In genomic region chr5:123155425-123155824, GRCm38 (mm10) we compare ENCODE assay signal across 9 mouse cellular contexts. TPM values are rescaled to one million over a fixed set of nuclear protein-coding genes. Genes with fewer than 3 reads are reported as not detected.
A peak's percentile ranks its signal among the peaks of the same experiment; 100 is the strongest.
DNase-seq lines count a peak whose midpoint lies in the region; ATAC-seq and TF ChIP-seq lines count a peak whose summit lies in the region.
"Had no signal": no experiment of that assay in that cellular context is flagged by ENCODE, and none has a peak within 500 bp of the region (broad histone marks: within the 10 kb centered on the region; RNA-seq: fewer than 3 reads in every experiment).

No protein-coding gene starts in this region.

- no peak overlapping the region for H3K9ac ChIP-seq in embryonic facial prominence, embryonic 14.5 days (ENCODE audit: low read depth, low read length)
- no peak overlapping the region for H3K9ac ChIP-seq in hindbrain, postnatal 0 days (replicated peaks; ENCODE audit: low read length)
- no peak overlapping the region for H3K9ac ChIP-seq in lung, embryonic 14.5 days

- no peaks in the 10 kb centered on the region for H3K27me3 ChIP-seq in embryonic facial prominence, embryonic 14.5 days (replicated peaks; ENCODE audit: control insufficient read depth, insufficient read depth, low read length)
- no peaks in the 10 kb centered on the region for H3K27me3 ChIP-seq in hindbrain, postnatal 0 days (ENCODE audit: insufficient read depth, low read length)
- H3K27me3 ChIP-seq in lung, embryonic 14.5 days (ENCODE audit: insufficient read depth, low read length): no peaks in the 10 kb centered on the region

- peak; percentile 84 for TF ChIP-seq CTCF in hindbrain, postnatal 0 days (IDR thresholded peaks at IDR 0.05; ENCODE audit: low read depth)
- TF ChIP-seq CTCF in lung, embryonic 14.5 days (IDR thresholded peaks at IDR 0.05; ENCODE audit: low read depth): peak; percentile 78

- WGBS in embryonic facial prominence, embryonic 14.5 days: 43% methylated on average over 6 of the region's 7 CpGs
- WGBS in hindbrain, postnatal 0 days: 54% methylated on average over 7 of the region's 7 CpGs
- WGBS in lung, embryonic 14.5 days: 33% methylated on average over 7 of the region's 7 CpGs

- H3K4me2 ChIP-seq in embryonic facial prominence, embryonic 14.5 days (ENCODE audit: low read depth, low read length): no peak overlapping the region
- no peak overlapping the region for H3K4me2 ChIP-seq in hindbrain, postnatal 0 days (ENCODE audit: low read depth, low read length)
- H3K4me2 ChIP-seq in lung, embryonic 14.5 days: no peak overlapping the region

- no peak overlapping the region for H3K27ac ChIP-seq in embryonic facial prominence, embryonic 14.5 days (replicated peaks; ENCODE audit: low read depth, low read length)
- H3K27ac ChIP-seq in hindbrain, postnatal 0 days: no peak overlapping the region
- no peak overlapping the region for H3K27ac ChIP-seq in lung, embryonic 14.5 days (ENCODE audit: low read depth)

- DNase-seq in urinary bladder, postnatal 25 days (ENCODE audit: low spot score): peak; percentile 48
- no peak for DNase-seq in urinary bladder, adult 18-20 months (ENCODE audit: low spot score in 2 of 2)
- peak; percentile 63 for DNase-seq in adrenal gland, postnatal 25 days
- DNase-seq in embryonic facial prominence, embryonic 14.5 days (ENCODE audit: low spot score): peak; percentile 84
- DNase-seq in hindbrain, postnatal 0 days (ENCODE audit: low spot score): peak; percentile 82
- DNase-seq in lung, embryonic 14.5 days: peak; percentile 87
- peak; percentile 73 for DNase-seq in skeletal muscle tissue, adult 2 months (ENCODE audit: low read depth, low spot score)
- DNase-seq in right cerebral cortex, postnatal 14 days: no peak

- no peaks in the 10 kb centered on the region for H3K9me3 ChIP-seq in embryonic facial prominence, embryonic 14.5 days (ENCODE audit: control insufficient read depth, low read length)
- H3K9me3 ChIP-seq in hindbrain, postnatal 0 days (ENCODE audit: low read length): no peaks in the 10 kb centered on the region
- H3K9me3 ChIP-seq in lung, embryonic 14.5 days (ENCODE audit: low read depth, low read length): no peaks in the 10 kb centered on the region

- peaks cover 91% of the 10 kb centered on the region for H3K36me3 ChIP-seq in embryonic facial prominence, embryonic 14.5 days (ENCODE audit: control insufficient read depth, insufficient read depth, low read length)
- H3K36me3 ChIP-seq in hindbrain, postnatal 0 days (ENCODE audit: insufficient read depth, low read length): peaks cover 53% of the 10 kb centered on the region
- H3K36me3 ChIP-seq in lung, embryonic 14.5 days (ENCODE audit: insufficient read depth): peaks cover 88% of the 10 kb centered on the region

- peaks cover 6% of the 10 kb centered on the region for H3K4me1 ChIP-seq in embryonic facial prominence, embryonic 14.5 days (ENCODE audit: control insufficient read depth, insufficient read depth, low read length)
- H3K4me1 ChIP-seq in hindbrain, postnatal 0 days (ENCODE audit: insufficient read depth, low read length): peaks cover 12% of the 10 kb centered on the region
- H3K4me1 ChIP-seq in lung, embryonic 14.5 days (ENCODE audit: insufficient read depth): 0 out of 2 replicates have a peak, but pooled peaks cover 3% of the 10 kb centered on the region

- ATAC-seq in embryonic facial prominence, embryonic 14.5 days (ENCODE audit: low read depth): peak; percentile 51; the same call in 1 of the 2 replicates
- 0 out of 2 replicates have a peak, but pooled peaks have one; percentile 31 for ATAC-seq in hindbrain, postnatal 0 days
- 0 out of 2 replicates have a peak, but pooled peaks have one; percentile 33 for ATAC-seq in lung, embryonic 14.5 days (ENCODE audit: insufficient read depth)

- H3K4me3 ChIP-seq in embryonic facial prominence, embryonic 14.5 days (ENCODE audit: low read depth, low read length): no peak overlapping the region
- no peak overlapping the region for H3K4me3 ChIP-seq in hindbrain, postnatal 0 days (ENCODE audit: low read length)
- H3K4me3 ChIP-seq in lung, embryonic 14.5 days (ENCODE audit: low read depth, low read length): no peak overlapping the region

RNA-seq across cellular contexts. Expression of gene Setd1b, which starts 13.4 kb away (rescaled TPM):
- total RNA-seq in adrenal gland, postnatal 25 days (2021): 34.7 and 41.6 TPM in 2 replicates
- polyA plus RNA-seq in embryonic facial prominence, embryonic 14.5 days (2014; fragmentation: Nextera tagmentation; extraction: Ambion mirVana): 9.8 and 9.9 TPM in 2 replicates
- total RNA-seq in hindbrain, postnatal 0 days (2014; rRNA removed): 4.8 TPM in 2 replicates
- 7.1 and 7.2 TPM in 2 replicates for polyA plus RNA-seq in hindbrain, postnatal 0 days (2015; fragmentation: Nextera tagmentation; extraction: Ambion mirVana)
- 11.5 and 12.1 TPM in 2 replicates for polyA plus RNA-seq in lung, embryonic 14.5 days (2014; fragmentation: Nextera tagmentation; extraction: Ambion mirVana)

RNA-seq across cellular contexts. Expression of gene Psmd9, which starts 13.8 kb away (rescaled TPM):
- 26.8 and 30.8 TPM in 2 replicates for total RNA-seq in adrenal gland, postnatal 25 days (2021)
- 49.5 and 58.1 TPM in 2 replicates for polyA plus RNA-seq in embryonic facial prominence, embryonic 14.5 days (2014; fragmentation: Nextera tagmentation; extraction: Ambion mirVana)
- 28.5 and 30.8 TPM in 2 replicates for total RNA-seq in hindbrain, postnatal 0 days (2014; rRNA removed)
- 86.1 and 87.2 TPM in 2 replicates for polyA plus RNA-seq in hindbrain, postnatal 0 days (2015; fragmentation: Nextera tagmentation; extraction: Ambion mirVana)
- 70.9 and 81.7 TPM in 2 replicates for polyA plus RNA-seq in lung, embryonic 14.5 days (2014; fragmentation: Nextera tagmentation; extraction: Ambion mirVana)

RNA-seq across cellular contexts. Expression of gene Rhof, which starts 22.9 kb away (rescaled TPM):
- 1.1 and 1.6 TPM in 2 replicates for total RNA-seq in adrenal gland, postnatal 25 days (2021)
- polyA plus RNA-seq in embryonic facial prominence, embryonic 14.5 days (2014; fragmentation: Nextera tagmentation; extraction: Ambion mirVana): 4.1 and 5.2 TPM in 2 replicates
- total RNA-seq in hindbrain, postnatal 0 days (2014; rRNA removed): 43.5 and 44.4 TPM in 2 replicates
- polyA plus RNA-seq in hindbrain, postnatal 0 days (2015; fragmentation: Nextera tagmentation; extraction: Ambion mirVana): 36.6 and 36.8 TPM in 2 replicates
- 2.4 and 2.5 TPM in 2 replicates for polyA plus RNA-seq in lung, embryonic 14.5 days (2014; fragmentation: Nextera tagmentation; extraction: Ambion mirVana)

RNA-seq across cellular contexts. Expression of gene Hpd, which starts 27.1 kb away (rescaled TPM):
- total RNA-seq in adrenal gland, postnatal 25 days (2021): 1.4 and 25.2 TPM in 2 replicates
- polyA plus RNA-seq in embryonic facial prominence, embryonic 14.5 days (2014; fragmentation: Nextera tagmentation; extraction: Ambion mirVana): not detected in 2 replicates
- not detected in 2 replicates for total RNA-seq in hindbrain, postnatal 0 days (2014; rRNA removed)
- polyA plus RNA-seq in hindbrain, postnatal 0 days (2015; fragmentation: Nextera tagmentation; extraction: Ambion mirVana): not detected in 2 replicates
- polyA plus RNA-seq in lung, embryonic 14.5 days (2014; fragmentation: Nextera tagmentation; extraction: Ambion mirVana): not detected in 2 replicates
- polyA plus RNA-seq: heart, embryonic 14.5 days had no signal

Comparison
In these comparisons a context has a peak if more than half of its experiments do, and no peak if none do; other contexts are left out.
1. DNase-seq: peak in urinary bladder, postnatal 25 days (single experiment), adrenal gland, postnatal 25 days (single experiment), embryonic facial prominence, embryonic 14.5 days (single experiment), hindbrain, postnatal 0 days (single experiment), lung, embryonic 14.5 days (single experiment) and skeletal muscle tissue, adult 2 months (single experiment); none in urinary bladder, adult 18-20 months (0 of 2) and right cerebral cortex, postnatal 14 days (single experiment).
2. Peak in every context shown above with its lines, with median percentiles within 50 percentile points of each other: ATAC-seq.